Mouse (Mus musculus) erythroblast, embryonic 14.5 days (primary cell): ENCODE results near the gene Tle3. TPM values are rescaled to one million over a fixed set of nuclear protein-coding genes. Genes with fewer than 3 reads are reported as not detected.

Experiments used
- H3K27me3 ChIP-seq: 2 replicates; pipeline ENCODE4 v1.6.1; 2012; ENCODE audit warnings: inconsistent platforms; ENCODE audit not compliant: control insufficient read depth
- H3K36me3 ChIP-seq: 2 replicates; pipeline ENCODE4 v1.6.1; 2012; ENCODE audit warnings: mild to moderate bottlenecking, inconsistent platforms; ENCODE audit not compliant: control insufficient read depth
- H3K4me1 ChIP-seq: 2 replicates; pipeline ENCODE4 v1.6.1; 2012; ENCODE audit warnings: inconsistent platforms; ENCODE audit not compliant: control insufficient read depth
- H3K4me3 ChIP-seq: replicated peaks from 2 replicates; pipeline ENCODE3; 2012; ENCODE audit warnings: moderate library complexity, mild to moderate bottlenecking, inconsistent platforms
- H3K9me3 ChIP-seq: 2 replicates; pipeline ENCODE4 v1.6.1; 2012; ENCODE audit warnings: low read length, inconsistent platforms, mixed read lengths; ENCODE audit not compliant: control insufficient read depth
- GATA1 ChIP-seq: IDR thresholded peaks from 2 replicates; pipeline ENCODE4 v1.6.1; 2012; ENCODE audit warnings: low read length, inconsistent platforms, mixed read lengths
- TAL1 ChIP-seq: IDR thresholded peaks from 3 replicates; pipeline ENCODE4 v1.6.1; 2012; ENCODE audit warnings: low read length, inconsistent platforms, mixed read lengths
- polyA plus RNA-seq: library from polyadenylated mRNA; stranded (reverse); fragments of >175 nt; gene quantifications from 2 replicates; pipeline ENCODE4 v1.2.3, GENCODE M21; 2012

Gene Tle3
- polyA plus RNA-seq, 1 experiment: 1.5 TPM

DNA sequence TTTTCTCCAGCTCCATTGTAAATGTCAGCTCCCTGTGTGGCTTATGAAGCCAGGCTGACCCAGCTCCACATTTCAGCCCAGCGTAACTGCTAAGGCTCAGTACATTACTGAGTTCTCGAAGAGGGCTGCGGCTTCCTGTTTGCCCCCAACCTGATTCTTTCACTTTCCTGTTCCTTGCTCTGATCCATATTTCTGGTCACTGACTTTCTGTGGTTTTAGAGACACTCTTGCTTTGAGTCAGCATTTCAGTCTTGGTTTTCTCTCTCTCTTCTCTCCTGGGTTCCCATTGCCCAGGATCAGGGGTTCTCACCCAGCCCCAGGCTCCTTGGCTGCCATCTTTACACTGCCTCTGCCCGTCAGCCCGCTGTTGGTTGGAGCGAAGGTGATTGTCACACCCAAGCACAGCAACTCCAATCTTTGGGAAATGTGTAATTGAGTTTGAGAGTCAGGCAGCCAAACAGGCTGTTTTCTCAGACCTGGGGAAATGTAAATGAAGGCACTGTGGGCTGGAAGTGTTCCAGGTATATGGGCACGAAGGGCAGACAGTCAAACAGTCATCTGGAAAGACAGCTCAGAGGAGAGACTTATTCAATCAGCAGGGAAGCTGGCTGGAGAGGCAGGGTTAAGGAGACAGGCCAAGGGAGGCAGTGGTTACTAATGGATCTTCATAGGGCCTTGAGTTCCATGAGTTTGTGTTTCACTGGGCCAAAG is 39.8 kb upstream of the Tle3 start:
- Histone ChIP-seq H3K4me3 (no peak overlapping the region), H3K4me1 (no peaks in the 10 kb centered on the region), H3K36me3 (no peaks in the 10 kb centered on the region), H3K27me3 (peaks cover 4% of the 10 kb centered on the region), H3K9me3 (no peaks in the 10 kb centered on the region)
- TF ChIP-seq GATA1 (no peak), TAL1 (no peak)

DNA sequence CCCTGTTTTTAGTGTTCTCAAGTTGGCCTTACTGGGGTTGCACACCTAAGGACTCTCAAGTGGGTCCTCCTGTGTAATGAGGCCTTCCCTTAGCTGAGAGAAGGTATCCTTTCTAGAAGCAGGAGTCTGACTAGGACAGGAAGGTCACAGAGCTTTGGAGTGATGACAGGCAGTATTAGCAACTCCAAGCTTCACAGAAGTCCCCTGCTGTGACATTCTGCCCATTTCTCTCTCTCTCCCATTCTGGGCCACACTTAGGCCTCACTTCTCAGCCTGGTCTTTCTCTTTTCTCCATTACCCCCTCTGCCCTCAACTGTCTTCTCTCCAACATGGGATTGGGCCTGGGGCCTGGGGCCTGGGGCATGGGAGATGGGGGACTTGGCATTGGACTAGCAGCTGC is 36.0 kb upstream of the Tle3 start:
- Histone ChIP-seq H3K36me3 (no peaks in the 10 kb centered on the region), H3K4me1 (no peaks in the 10 kb centered on the region), H3K27me3 (peaks cover 19% of the 10 kb centered on the region), H3K9me3 (no peaks in the 10 kb centered on the region), H3K4me3 (no peak overlapping the region)
- TF ChIP-seq GATA1 (no peak), TAL1 (no peak)

DNA sequence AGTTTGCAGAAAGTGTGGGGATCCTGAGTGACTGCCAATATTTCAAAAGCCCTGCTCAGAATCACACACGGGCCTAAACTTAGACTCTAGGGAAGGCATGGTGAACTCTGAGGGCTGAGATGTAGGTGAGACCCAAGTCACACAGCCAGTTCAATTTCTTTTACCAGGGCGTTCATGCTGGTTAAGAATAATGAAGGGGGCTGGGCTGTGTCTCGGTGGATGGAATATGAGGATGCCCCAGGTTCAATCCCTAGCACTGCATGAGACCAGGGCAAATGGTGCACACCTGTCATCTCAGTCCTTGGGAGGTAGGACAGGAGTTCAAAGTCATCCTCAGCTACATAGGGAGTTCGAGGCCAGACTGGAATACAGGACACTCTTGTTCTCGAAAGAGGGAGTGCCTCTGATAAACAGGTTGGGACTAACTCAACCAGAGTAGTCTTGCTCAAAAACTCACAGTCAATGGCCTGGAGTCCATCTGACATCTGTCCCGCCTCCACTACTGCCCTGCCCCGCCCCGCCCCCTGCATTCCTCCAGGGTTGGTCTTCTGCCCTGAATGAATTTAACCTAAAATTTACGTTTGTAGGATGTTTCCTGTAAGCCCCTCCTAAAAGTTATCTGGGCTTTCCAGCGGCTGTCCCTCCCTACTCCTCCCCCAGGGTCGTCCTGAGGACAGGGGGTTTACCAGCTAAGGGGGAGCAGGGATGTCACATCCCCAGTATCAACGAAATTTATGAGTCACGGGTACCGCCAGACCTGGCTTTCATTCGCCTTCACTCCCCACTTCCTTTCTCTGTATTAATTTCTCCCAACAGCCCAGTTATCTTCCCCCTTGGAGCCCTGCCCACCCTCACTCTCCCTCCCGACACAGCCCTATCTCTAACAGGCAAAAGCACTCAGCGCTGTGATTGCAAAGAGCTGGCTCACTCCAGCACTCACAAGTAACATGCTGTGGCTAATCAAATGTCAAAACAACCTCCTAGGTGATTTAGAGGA is 35.3 kb upstream of the Tle3 start:
- H3K27me3 ChIP-seq: peaks cover 19% of the 10 kb centered on the region

DNA sequence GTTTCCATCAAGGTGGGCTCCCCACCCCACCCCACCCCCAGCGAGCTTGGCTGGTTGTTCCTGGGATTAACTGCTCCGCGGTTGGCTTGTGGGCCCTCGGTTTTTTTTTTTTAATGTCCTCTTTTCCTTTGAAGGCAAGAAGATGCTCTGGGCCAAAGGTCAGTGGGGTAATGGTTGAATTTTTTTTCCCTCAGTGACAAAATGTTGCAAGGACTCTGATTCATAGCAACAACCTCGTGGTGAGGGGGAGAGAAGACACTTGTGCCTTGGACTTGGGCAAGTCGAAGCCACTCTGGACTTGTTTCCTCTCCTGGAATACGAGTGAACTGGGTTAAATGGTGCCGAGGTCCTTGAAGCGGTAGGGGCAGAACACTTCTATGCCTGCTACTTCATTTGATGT is 34.5 kb upstream of the Tle3 start:
- TF ChIP-seq TAL1: no peak
- TF ChIP-seq GATA1: no peak
- H3K27me3 ChIP-seq: peaks cover 19% of the 10 kb centered on the region
- H3K4me1 ChIP-seq: no peaks in the 10 kb centered on the region
- no peaks in the 10 kb centered on the region for H3K36me3 ChIP-seq
- H3K4me3 ChIP-seq: no peak overlapping the region
- H3K9me3 ChIP-seq: no peaks in the 10 kb centered on the region

More for the DNA sequence above, 35.3 kb upstream of the Tle3 start:
- Histone ChIP-seq H3K36me3 (no peaks in the 10 kb centered on the region), H3K9me3 (no peaks in the 10 kb centered on the region), H3K4me1 (no peaks in the 10 kb centered on the region), H3K4me3 (no peak overlapping the region)
- no peak for TF ChIP-seq GATA1
- no peak for TF ChIP-seq TAL1

DNA sequence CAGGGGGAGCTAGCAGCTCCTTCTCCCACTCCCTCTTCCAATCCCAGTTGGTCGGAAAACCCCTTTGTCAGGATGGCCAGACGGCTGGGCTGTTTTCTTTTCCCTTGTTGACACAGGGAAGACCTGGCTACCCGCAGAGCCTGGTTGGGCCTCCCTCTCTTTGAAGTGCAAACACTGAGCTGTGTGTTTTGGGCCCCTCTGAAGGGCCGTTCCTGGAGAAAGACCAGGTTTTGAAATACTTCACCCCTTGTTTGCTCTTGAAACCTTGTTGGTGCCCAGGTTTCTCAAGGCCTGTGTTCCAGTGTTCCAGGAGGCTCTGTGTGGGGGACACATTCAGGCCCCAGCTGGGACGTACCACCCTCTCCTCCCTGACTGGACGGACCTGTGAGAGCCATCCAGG is 32.9 kb upstream of the Tle3 start:
- TF ChIP-seq GATA1 (no peak), TAL1 (no peak)
- H3K27me3 ChIP-seq: peaks cover 19% of the 10 kb centered on the region
- H3K4me1 ChIP-seq: no peaks in the 10 kb centered on the region
- H3K9me3 ChIP-seq: no peaks in the 10 kb centered on the region
- H3K36me3 ChIP-seq: no peaks in the 10 kb centered on the region
- no peak overlapping the region for H3K4me3 ChIP-seq

DNA sequence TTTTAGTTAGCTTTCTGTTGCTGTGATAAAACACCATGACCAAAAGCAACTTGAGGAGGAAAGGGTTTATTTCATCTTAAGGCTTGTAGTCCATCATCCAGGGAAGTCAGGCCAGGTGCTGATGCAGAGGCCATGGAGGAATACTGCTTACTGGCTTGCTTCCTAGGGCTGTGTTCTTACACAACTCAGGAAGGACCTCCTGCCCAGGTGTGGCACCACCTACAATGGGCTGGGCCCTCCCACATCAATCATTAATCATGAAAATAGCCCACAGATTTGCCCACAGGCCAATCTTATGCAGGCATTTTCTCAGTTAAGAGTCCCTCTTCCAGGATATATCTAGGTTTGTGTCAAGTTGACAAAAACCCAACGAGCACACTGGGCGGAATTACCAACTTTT is 31.8 kb upstream of the Tle3 start:
- H3K4me3 ChIP-seq: no peak overlapping the region
- no peaks in the 10 kb centered on the region for H3K4me1 ChIP-seq
- no peak for TF ChIP-seq TAL1

DNA sequence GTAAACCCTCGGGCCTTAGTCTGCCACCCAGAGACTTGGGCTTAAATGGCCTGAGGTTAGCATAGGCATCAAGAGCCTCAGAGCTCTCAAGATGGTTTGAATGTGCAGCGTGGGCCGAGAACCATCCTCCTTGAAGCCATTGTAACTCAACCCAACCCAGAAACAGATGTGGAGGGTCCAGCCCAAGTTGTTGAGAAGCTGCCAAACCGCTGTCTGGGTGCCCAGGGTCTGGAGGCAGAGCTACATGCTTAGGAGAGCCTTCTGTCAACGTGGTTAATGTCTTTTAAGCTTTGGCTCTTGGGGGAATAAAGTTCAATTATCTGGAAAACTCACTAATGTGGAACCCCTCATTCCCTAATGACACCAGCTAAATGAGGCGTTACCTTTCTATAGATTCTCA is 29.9 kb upstream of the Tle3 start:
- H3K27me3 ChIP-seq: peaks cover 19% of the 10 kb centered on the region
- H3K4me3 ChIP-seq: no peak overlapping the region
- no peaks in the 10 kb centered on the region for H3K4me1 ChIP-seq
- no peaks in the 10 kb centered on the region for H3K9me3 ChIP-seq
- TF ChIP-seq GATA1 (no peak), TAL1 (no peak)
- no peaks in the 10 kb centered on the region for H3K36me3 ChIP-seq

More for the DNA sequence above, 31.8 kb upstream of the Tle3 start:
- H3K27me3 ChIP-seq: peaks cover 22% of the 10 kb centered on the region
- H3K9me3 ChIP-seq: no peaks in the 10 kb centered on the region
- no peaks in the 10 kb centered on the region for H3K36me3 ChIP-seq

DNA sequence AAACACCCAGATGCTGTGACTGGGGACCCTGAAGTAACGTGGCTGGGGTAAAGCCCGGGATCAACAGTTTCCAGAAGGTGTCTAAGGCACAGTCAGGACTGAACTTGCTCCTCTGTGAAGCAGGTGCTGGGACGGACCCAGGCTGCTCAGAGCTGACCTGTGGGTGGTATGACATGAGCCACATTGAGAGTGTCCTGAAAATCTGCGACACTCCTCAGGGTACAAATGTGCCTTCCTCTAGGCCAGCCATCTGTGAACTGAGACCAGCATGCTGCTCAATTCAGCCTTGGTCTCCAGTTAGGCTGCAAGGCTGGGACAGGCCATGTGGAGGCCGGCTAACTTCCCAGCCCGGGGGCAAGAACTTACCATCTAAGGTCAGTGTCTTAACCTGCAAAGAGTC is 27.5 kb upstream of the Tle3 start:
- TF ChIP-seq GATA1: no peak
- no peak for TF ChIP-seq TAL1
- peaks cover 7% of the 10 kb centered on the region for H3K27me3 ChIP-seq
- H3K36me3 ChIP-seq: no peaks in the 10 kb centered on the region
- no peak overlapping the region for H3K4me3 ChIP-seq
- H3K4me1 ChIP-seq: no peaks in the 10 kb centered on the region
- H3K9me3 ChIP-seq: no peaks in the 10 kb centered on the region

DNA sequence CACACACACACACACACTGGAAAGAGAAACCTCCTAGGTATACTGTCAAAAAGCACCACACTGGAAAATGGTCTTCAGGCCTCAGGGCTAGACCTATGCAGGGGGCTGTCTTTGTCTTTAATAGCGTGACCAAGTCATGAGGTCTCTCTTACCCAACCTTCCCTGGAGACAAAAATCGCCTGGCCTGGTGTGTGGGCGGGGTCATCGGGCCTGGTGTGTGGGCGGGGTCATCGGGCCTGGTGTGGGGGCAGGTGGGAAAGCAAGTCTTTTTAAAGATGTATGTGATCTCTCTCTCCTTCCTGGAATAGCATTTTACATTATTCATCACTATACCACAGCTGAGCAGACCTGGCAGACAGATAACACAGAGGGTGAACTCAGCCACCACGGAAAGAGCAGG is 25.2 kb upstream of the Tle3 start:
- no peak overlapping the region for H3K4me3 ChIP-seq
- H3K27me3 ChIP-seq: peaks cover 8% of the 10 kb centered on the region
- H3K36me3 ChIP-seq: no peaks in the 10 kb centered on the region
- no peaks in the 10 kb centered on the region for H3K9me3 ChIP-seq
- no peaks in the 10 kb centered on the region for H3K4me1 ChIP-seq
- TF ChIP-seq TAL1: no peak
- TF ChIP-seq GATA1: no peak
